Mouse (Mus musculus) C2C12 (cell line): ENCODE data around the gene Gpc2.

Source experiments
- CEBPB ChIP-seq: IDR thresholded peaks from one replicate; pipeline ENCODE4 v1.6.1; 2011; ENCODE audit warnings: low read depth, mild to moderate bottlenecking, control low read depth, moderate library complexity
- CTCF ChIP-seq: IDR thresholded peaks from one replicate; pipeline ENCODE4 v1.5.1; 2011; ENCODE audit not compliant: control insufficient read depth, insufficient read depth, insufficient read length
- MAX ChIP-seq: IDR thresholded peaks from one replicate; pipeline ENCODE4 v1.6.1; 2011; ENCODE audit warnings: mild to moderate bottlenecking, control low read depth
- MYOD1 ChIP-seq: IDR thresholded peaks from one replicate; pipeline ENCODE4 v1.6.1; 2011; ENCODE audit warnings: low read depth; ENCODE audit not compliant: control insufficient read depth, insufficient read length
- USF1 ChIP-seq: IDR thresholded peaks from one replicate; pipeline ENCODE4 v1.6.1; 2011; ENCODE audit warnings: low read depth, mild to moderate bottlenecking, control low read depth, moderate library complexity

- no peak for TF ChIP-seq CTCF
- no peak for TF ChIP-seq MAX
- no peak for TF ChIP-seq USF1
- no peak for TF ChIP-seq MYOD1
- TF ChIP-seq CEBPB = no peak
Observed at GRCm38 (mm10) chr5:138271232-138271631, 8.6 kb downstream of the Gpc2 start.
